Mouse (Mus musculus): ENCODE data around the gene Actrt3.

DNA sequence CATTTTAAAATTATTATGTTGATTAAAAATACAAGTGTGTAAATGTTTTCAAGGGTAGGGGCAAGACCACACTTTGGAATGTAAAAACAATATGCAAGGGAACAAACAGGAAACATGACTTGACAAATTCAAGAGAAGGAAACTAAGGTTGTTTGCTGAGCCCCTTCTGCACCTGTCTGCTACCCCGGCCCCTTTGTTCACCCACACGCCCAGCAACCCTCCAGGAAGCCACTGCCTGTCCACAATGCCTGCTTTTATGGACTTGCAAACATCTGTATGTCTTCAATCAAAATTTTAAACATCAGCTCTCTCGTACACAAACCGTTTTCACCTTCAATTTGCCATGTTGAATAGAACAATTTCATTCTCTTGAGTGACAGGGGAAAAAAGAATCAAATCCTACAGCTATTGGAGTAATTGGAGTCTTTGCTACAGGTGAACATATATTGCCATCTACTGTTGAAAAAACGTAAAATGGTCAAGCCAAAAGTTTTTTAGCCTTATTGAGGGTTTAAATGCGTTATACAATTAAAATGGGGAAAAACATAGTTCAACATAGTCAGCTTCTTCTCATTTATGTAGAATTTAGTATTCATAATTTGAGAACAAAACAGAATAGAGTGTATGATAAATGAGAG is 38.9 kb downstream of the Actrt3 start:
- no peak for TF ChIP-seq CTCF (IDR thresholded peaks at IDR 0.05; ENCODE audit: extremely low read depth, insufficient read depth, low read length)
- TF ChIP-seq POLR2A (IDR thresholded peaks at IDR 0.05; ENCODE audit: extremely low read depth, insufficient read depth, low read length) = no peak

Measured in cortical plate, adult 2 months (tissue).